Mouse (Mus musculus) right cerebral cortex, adult 2 months (tissue): ENCODE data around the gene Mdfi.

Source experiments
- DNase-seq, 2 experiments: peaks; one replicate each; pipeline ENCODE4 v3.0.0; 2021 to 2022; ENCODE audit warnings: low spot score in 2 of 2

The Mdfi gene

DNA sequence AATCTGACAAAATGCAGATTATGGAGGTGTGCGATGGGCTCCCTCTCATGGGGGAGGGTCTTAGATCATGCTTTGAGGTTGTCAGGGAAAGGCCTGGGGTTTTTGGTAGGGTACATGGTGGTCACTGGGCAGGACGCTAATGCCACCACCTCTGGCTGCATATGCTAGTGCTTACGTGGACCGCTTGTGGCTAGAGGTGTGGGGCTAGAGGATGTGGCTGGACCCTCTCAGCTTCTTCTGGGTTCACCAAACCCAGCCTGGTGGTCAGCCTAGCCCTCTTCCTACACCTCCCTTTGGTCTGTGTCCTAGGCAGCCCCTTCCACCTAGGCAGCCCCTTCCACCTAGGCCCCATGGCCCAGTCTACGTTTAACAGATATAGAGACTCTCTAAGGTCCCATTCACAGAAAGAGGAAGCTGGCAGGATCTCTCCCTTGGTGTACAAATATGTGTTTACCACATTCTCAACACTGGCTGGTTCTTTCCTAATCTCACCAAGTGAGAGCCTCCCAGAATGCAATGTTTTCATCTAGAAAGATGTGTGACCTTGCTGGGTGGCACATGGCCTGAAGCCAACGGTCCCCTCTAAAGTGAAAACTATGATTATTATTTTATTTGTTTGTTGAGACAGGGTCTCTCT lies 68.0 kb downstream of the Mdfi start:
- no peak for DNase-seq

DNA sequence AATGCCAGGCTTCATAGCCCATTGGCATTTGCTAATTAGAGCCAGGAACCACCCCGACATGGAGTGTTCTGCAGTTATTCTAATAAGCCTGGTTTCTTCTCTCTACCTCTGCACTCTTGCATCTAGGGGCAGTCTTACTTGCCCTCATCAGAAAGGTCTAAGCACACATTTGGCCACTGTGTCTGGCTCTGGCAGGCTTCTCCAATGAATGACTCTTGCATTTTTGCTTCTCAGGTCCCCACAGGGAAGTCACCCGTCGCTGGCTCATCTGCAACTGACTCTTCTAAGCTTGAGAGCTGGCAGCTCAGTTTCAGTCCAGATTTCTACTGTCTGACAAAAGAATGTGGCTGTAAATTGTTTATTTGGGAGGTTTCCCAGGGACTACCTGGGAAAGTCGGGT lies 68.5 kb downstream of the Mdfi start:
- DNase-seq, result no peak
